Mouse (Mus musculus): ENCODE data around the gene Ccn6.
"Not testable (repeated sequence)": the region's sequence is repeated elsewhere in the genome, so short reads cannot be mapped to it uniquely, and the experiment has no call there.

Ccn6 gene

GRCm38 (mm10) chr10:39163694-39164093, at the start of gene Ccn6:
Gene Ccn6 (minus strand): TSS chr10:39163794.
- no peak for DNase-seq

- DNase-seq, result no peak
Observed at GRCm38 (mm10) chr10:39210031-39210430, 46.4 kb upstream of the Ccn6 start.

- DNase-seq, result peak; percentile 9
Observed at GRCm38 (mm10) chr10:39209161-39210025, 45.8 kb upstream of the Ccn6 start.

GRCm38 (mm10) chr10:39208712-39209111, 45.1 kb upstream of the Ccn6 start:
- no peak for DNase-seq

GRCm38 (mm10) chr10:39207310-39207855, 43.8 kb upstream of the Ccn6 start:
- no peak for DNase-seq

GRCm38 (mm10) chr10:39202490-39202889, 38.9 kb upstream of the Ccn6 start:
- DNase-seq, result no peak

- not testable (repeated sequence) for DNase-seq
Observed at GRCm38 (mm10) chr10:39198216-39198615, 34.6 kb upstream of the Ccn6 start.

GRCm38 (mm10) chr10:39192673-39193072, 29.1 kb upstream of the Ccn6 start:
- no peak for DNase-seq

- DNase-seq, result no peak
Observed at GRCm38 (mm10) chr10:39185545-39185906, 21.9 kb upstream of the Ccn6 start.

GRCm38 (mm10) chr10:39184864-39185544, 21.4 kb upstream of the Ccn6 start:
- peak; percentile 60 for DNase-seq

GRCm38 (mm10) chr10:39176981-39177380, 13.4 kb upstream of the Ccn6 start:
- no peak for DNase-seq

- DNase-seq, result no peak
Observed at GRCm38 (mm10) chr10:39173077-39173476, 9.5 kb upstream of the Ccn6 start.

GRCm38 (mm10) chr10:39172540-39172931, 8.9 kb upstream of the Ccn6 start:
- DNase-seq, result no peak

GRCm38 (mm10) chr10:39171603-39172539, 8.3 kb upstream of the Ccn6 start:
- peak; percentile 80 for DNase-seq

- peak; percentile 87 for DNase-seq
Observed at GRCm38 (mm10) chr10:39171134-39171533, 7.5 kb upstream of the Ccn6 start.

- no peak for DNase-seq
Observed at GRCm38 (mm10) chr10:39170706-39171105, 7.1 kb upstream of the Ccn6 start.

GRCm38 (mm10) chr10:39170181-39170580, 6.6 kb upstream of the Ccn6 start:
- DNase-seq, result peak; percentile 74

- DNase-seq, result no peak
Observed at GRCm38 (mm10) chr10:39169642-39170041, 6.0 kb upstream of the Ccn6 start.

GRCm38 (mm10) chr10:39167611-39168010, 4.0 kb upstream of the Ccn6 start:
- no peak for DNase-seq

- peak; percentile 66 for DNase-seq
Observed at GRCm38 (mm10) chr10:39165632-39166115, 2.1 kb upstream of the Ccn6 start.

- no peak for DNase-seq
Observed at GRCm38 (mm10) chr10:39162666-39163484, 719 bp downstream of the Ccn6 start.

- no peak for DNase-seq
Observed at GRCm38 (mm10) chr10:39161406-39161805, 2.2 kb downstream of the Ccn6 start.
